Mouse (Mus musculus): ENCODE results near the gene Utp11. TPM values are rescaled to one million over a fixed set of nuclear protein-coding genes. Genes with fewer than 3 reads are reported as not detected.

Utp11 gene
- total and polyA plus RNA-seq, 2 experiments, result 5.5 to 11.6 TPM

DNA sequence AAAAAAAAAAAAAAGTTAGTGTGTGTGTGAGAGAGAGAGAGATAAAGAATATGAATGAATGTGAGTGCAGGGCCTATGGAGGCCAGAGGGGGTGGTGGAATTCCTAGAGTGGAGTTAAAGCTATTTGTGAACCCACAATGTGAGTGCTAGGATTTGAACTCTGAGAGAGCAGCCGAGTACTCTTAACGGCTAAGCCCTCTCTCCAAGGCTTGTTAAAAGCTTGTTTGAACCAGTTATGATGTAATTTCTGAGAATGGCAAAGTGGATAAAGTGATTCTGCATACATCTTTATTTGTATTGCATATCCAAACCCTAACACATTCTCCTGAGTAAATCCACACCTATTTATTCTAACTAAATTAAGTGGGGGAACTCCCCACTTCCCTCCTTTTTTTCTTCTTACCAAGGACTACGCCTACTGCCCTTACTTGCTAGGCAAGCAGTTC lies 961 bp downstream of the Utp11 start:
- WGBS, result 34% methylated on average over 3 of the region's 3 CpGs
- Histone ChIP-seq H3K79me2 (ENCODE audit: control insufficient read depth, insufficient read depth, low read length) (peaks cover 17% of the 10 kb centered on the region; the same call in 1 of the 2 replicates), H3K36me3 (ENCODE audit: control insufficient read depth, insufficient read depth, low read length) (peaks cover 2% of the 10 kb centered on the region; the same call in 1 of the 2 replicates), H3K27me3 (ENCODE audit: control insufficient read depth, insufficient read depth, low read length) (no peaks in the 10 kb centered on the region), H3K9ac (ENCODE audit: low read depth, low read length) (peak overlapping the region; percentile 82), H3K27ac (replicated peaks; ENCODE audit: insufficient read depth, low read depth, low read length) (no peak overlapping the region; the same call in 1 of the 2 replicates), H3K4me1 (ENCODE audit: control insufficient read depth, insufficient read depth, low read length) (peaks cover 2% of the 10 kb centered on the region; the same call in 1 of the 2 replicates), H3K4me3 (ENCODE audit: insufficient read depth, low read depth, low read length) (peak overlapping the region; percentile 78; the same call in 1 of the 2 replicates)
- TF ChIP-seq POLR2A (IDR thresholded peaks at IDR 0.05; ENCODE audit: extremely low read depth, insufficient read depth, low read length) (no peak), CTCF (IDR thresholded peaks at IDR 0.05; ENCODE audit: low read depth, low read length) (no peak)
- no peak for DNase-seq (ENCODE audit: extremely low read depth, low read depth, low spot score)

DNA sequence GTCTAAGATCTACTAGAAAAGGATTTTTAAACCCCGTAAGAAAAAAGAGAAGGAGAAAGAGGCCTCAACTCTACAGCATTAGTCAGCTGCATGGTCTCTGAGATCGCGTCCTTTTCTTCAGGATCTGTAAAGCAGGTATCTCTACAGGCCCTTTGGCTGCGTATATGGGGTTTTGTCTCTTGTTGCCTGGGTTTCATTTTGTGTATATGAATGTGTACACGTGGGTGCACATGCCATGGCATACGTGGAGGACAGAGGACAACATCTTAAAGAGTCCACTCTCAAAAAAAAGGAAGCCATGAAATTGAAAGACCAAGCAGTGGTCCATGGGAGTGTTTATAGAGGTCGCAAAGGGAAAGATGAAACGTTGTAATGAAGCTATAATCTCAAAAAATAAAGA lies 1.9 kb downstream of the Utp11 start:
- H3K4me1 ChIP-seq (ENCODE audit: control insufficient read depth, insufficient read depth, low read length), result peaks cover 2% of the 10 kb centered on the region; the same call in 1 of the 2 replicates
- H3K36me3 ChIP-seq (ENCODE audit: control insufficient read depth, insufficient read depth, low read length), result peaks cover 4% of the 10 kb centered on the region; the same call in 1 of the 2 replicates
- 75% methylated on average over 8 of the region's 8 CpGs for WGBS
- H3K27ac ChIP-seq (replicated peaks; ENCODE audit: insufficient read depth, low read depth, low read length), result no peak overlapping the region
- peaks cover 17% of the 10 kb centered on the region; the same call in 1 of the 2 replicates for H3K79me2 ChIP-seq (ENCODE audit: control insufficient read depth, insufficient read depth, low read length)
- H3K27me3 ChIP-seq (ENCODE audit: control insufficient read depth, insufficient read depth, low read length), result no peaks in the 10 kb centered on the region
- no peak overlapping the region for H3K4me3 ChIP-seq (ENCODE audit: insufficient read depth, low read depth, low read length)
- TF ChIP-seq CTCF (IDR thresholded peaks at IDR 0.05; ENCODE audit: low read depth, low read length) (no peak), POLR2A (IDR thresholded peaks at IDR 0.05; ENCODE audit: extremely low read depth, insufficient read depth, low read length) (no peak)
- no peak for DNase-seq (ENCODE audit: extremely low read depth, low read depth, low spot score)
- H3K9ac ChIP-seq (ENCODE audit: low read depth, low read length), result no peak overlapping the region

DNA sequence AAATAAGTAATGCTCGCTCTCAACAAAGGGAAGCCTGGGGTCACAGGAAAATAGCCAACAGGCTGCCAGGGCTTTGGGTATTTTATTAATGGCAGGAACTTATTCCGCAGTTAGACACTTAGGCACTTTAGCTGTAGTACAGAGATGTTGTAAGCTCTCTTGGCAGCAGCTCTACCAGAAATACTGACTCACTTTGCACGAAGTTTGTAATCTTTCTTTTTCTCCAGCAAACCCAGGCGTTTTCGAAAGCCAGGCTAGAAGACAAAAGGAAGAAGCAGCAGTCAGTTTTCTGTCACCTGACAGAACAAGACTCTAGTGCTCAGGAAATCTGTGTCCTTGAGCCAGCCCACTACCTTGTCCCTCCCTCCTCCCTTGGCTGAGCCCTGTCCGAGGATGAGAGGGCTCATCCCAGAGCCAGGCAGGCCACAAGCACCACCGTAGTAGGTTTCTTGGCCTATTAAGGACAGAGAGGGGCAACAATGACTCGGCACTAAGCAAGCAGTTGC lies 7.5 kb downstream of the Utp11 start:
- Histone ChIP-seq H3K4me1 (ENCODE audit: control insufficient read depth, insufficient read depth, low read length) (peaks cover 1% of the 10 kb centered on the region; the same call in 1 of the 2 replicates), H3K27me3 (ENCODE audit: control insufficient read depth, insufficient read depth, low read length) (no peaks in the 10 kb centered on the region), H3K27ac (replicated peaks; ENCODE audit: insufficient read depth, low read depth, low read length) (no peak overlapping the region), H3K4me3 (ENCODE audit: insufficient read depth, low read depth, low read length) (no peak overlapping the region), H3K36me3 (ENCODE audit: control insufficient read depth, insufficient read depth, low read length) (peaks cover 46% of the 10 kb centered on the region), H3K79me2 (ENCODE audit: control insufficient read depth, insufficient read depth, low read length) (peaks cover 4% of the 10 kb centered on the region; the same call in 1 of the 2 replicates), H3K9ac (ENCODE audit: low read depth, low read length) (no peak overlapping the region)
- 72% methylated on average over 8 of the region's 8 CpGs for WGBS
- DNase-seq (ENCODE audit: extremely low read depth, low read depth, low spot score), result no peak
- no peak for TF ChIP-seq CTCF (IDR thresholded peaks at IDR 0.05; ENCODE audit: low read depth, low read length)
- TF ChIP-seq POLR2A (IDR thresholded peaks at IDR 0.05; ENCODE audit: extremely low read depth, insufficient read depth, low read length), result no peak

DNA sequence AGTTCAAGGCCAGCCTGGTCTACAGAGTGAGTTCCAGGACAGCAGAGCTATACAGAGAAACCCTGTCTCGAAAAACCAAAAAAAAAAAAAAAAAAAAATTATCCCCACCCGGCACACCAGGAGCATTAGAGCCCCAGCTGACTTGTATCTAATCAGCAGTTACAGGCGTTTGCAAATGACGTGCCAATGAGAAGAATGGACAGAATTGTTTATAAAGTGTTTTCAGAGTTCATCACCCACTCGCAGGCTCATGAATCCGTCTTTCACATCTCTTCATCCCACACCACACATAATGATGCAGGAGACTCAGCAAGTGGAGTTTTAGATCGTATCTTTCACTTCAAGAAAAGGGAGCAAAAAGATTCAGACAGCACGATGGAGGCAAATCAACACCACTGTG lies 7.9 kb downstream of the Utp11 start:
- no peaks in the 10 kb centered on the region for H3K27me3 ChIP-seq (ENCODE audit: control insufficient read depth, insufficient read depth, low read length)
- no peak overlapping the region for H3K9ac ChIP-seq (ENCODE audit: low read depth, low read length)
- H3K4me1 ChIP-seq (ENCODE audit: control insufficient read depth, insufficient read depth, low read length), result no peaks in the 10 kb centered on the region
- H3K27ac ChIP-seq (replicated peaks; ENCODE audit: insufficient read depth, low read depth, low read length), result no peak overlapping the region
- no peak for TF ChIP-seq CTCF (IDR thresholded peaks at IDR 0.05; ENCODE audit: low read depth, low read length)
- TF ChIP-seq POLR2A (IDR thresholded peaks at IDR 0.05; ENCODE audit: extremely low read depth, insufficient read depth, low read length), result no peak
- no peak for DNase-seq (ENCODE audit: extremely low read depth, low read depth, low spot score)
- no peak overlapping the region for H3K4me3 ChIP-seq (ENCODE audit: insufficient read depth, low read depth, low read length)
- no peaks in the 10 kb centered on the region; the same call in 1 of the 2 replicates for H3K79me2 ChIP-seq (ENCODE audit: control insufficient read depth, insufficient read depth, low read length)
- WGBS, result 83% methylated on average over 8 of the region's 8 CpGs
- peaks cover 51% of the 10 kb centered on the region for H3K36me3 ChIP-seq (ENCODE audit: control insufficient read depth, insufficient read depth, low read length)

DNA sequence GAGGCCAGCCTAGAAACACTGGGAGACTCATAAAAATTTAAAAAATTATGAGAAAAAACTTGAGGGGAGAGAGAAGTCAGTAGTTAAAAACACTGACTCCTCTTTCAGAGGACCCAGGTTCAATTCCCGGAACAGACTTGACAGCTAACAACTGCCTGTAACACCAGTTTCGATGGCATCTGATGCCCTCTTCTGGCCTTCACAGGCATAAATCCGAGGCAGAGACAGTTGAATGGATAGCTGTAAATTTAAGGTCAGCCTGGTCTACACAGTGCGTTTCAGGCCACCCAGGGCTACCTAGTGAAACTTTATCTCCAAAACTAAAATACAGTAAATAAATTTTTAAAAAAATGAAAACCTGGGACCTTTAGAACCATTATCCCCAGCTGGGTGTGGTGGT lies 8.4 kb downstream of the Utp11 start:
- Histone ChIP-seq H3K4me1 (ENCODE audit: control insufficient read depth, insufficient read depth, low read length) (no peaks in the 10 kb centered on the region), H3K36me3 (ENCODE audit: control insufficient read depth, insufficient read depth, low read length) (peaks cover 54% of the 10 kb centered on the region), H3K4me3 (ENCODE audit: insufficient read depth, low read depth, low read length) (no peak overlapping the region), H3K79me2 (ENCODE audit: control insufficient read depth, insufficient read depth, low read length) (no peaks in the 10 kb centered on the region; the same call in 1 of the 2 replicates), H3K27me3 (ENCODE audit: control insufficient read depth, insufficient read depth, low read length) (no peaks in the 10 kb centered on the region), H3K27ac (replicated peaks; ENCODE audit: insufficient read depth, low read depth, low read length) (no peak overlapping the region), H3K9ac (ENCODE audit: low read depth, low read length) (no peak overlapping the region)
- 77% methylated on average over 4 of the region's 4 CpGs for WGBS
- no peak for DNase-seq (ENCODE audit: extremely low read depth, low read depth, low spot score)
- TF ChIP-seq CTCF (IDR thresholded peaks at IDR 0.05; ENCODE audit: low read depth, low read length) (peak; percentile 19; the same call in 1 of the 2 replicates), POLR2A (IDR thresholded peaks at IDR 0.05; ENCODE audit: extremely low read depth, insufficient read depth, low read length) (no peak)

DNA sequence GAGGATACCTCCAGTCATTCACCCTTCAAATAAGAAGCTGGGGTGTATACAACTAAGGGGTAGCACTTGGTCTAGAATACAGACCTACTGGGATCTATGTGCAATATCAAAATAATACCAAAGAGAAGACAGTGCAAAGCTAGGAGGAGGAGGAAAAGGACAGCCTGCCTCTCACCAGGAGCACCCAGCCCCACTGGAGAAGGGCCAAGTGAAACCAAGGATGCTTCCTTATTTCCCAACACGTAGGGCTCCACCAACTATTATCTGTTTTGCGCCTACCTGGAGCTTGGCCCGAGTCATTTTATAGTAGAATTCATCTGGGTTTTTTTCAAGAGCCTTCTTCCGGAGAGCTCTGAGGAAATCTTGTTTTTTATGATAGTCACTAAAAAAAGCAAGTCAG lies 9.9 kb downstream of the Utp11 start:
- H3K4me3 ChIP-seq (ENCODE audit: insufficient read depth, low read depth, low read length), result no peak overlapping the region
- no peaks in the 10 kb centered on the region; the same call in 1 of the 2 replicates for H3K79me2 ChIP-seq (ENCODE audit: control insufficient read depth, insufficient read depth, low read length)
- H3K4me1 ChIP-seq (ENCODE audit: control insufficient read depth, insufficient read depth, low read length), result no peaks in the 10 kb centered on the region
- no peak overlapping the region for H3K9ac ChIP-seq (ENCODE audit: low read depth, low read length)
- TF ChIP-seq POLR2A (IDR thresholded peaks at IDR 0.05; ENCODE audit: extremely low read depth, insufficient read depth, low read length) (no peak), CTCF (IDR thresholded peaks at IDR 0.05; ENCODE audit: low read depth, low read length) (no peak)
- H3K36me3 ChIP-seq (ENCODE audit: control insufficient read depth, insufficient read depth, low read length), result peaks cover 64% of the 10 kb centered on the region
- H3K27me3 ChIP-seq (ENCODE audit: control insufficient read depth, insufficient read depth, low read length), result no peaks in the 10 kb centered on the region
- 60% methylated on average over 4 of the region's 4 CpGs for WGBS
- no peak for DNase-seq (ENCODE audit: extremely low read depth, low read depth, low spot score)
- no peak overlapping the region for H3K27ac ChIP-seq (replicated peaks; ENCODE audit: insufficient read depth, low read depth, low read length)
